Mouse (Mus musculus) ES-E14 (cell line): ENCODE results near the gene Ifi202b.
"Not testable (repeated sequence)": the region's sequence is repeated elsewhere in the genome, so short reads cannot be mapped to it uniquely, and the experiment has no call there.

Source experiments
- CHD2 ChIP-seq: IDR thresholded peaks from 2 replicates; pipeline ENCODE4 v1.6.1; 2014; ENCODE audit warnings: mild to moderate bottlenecking, low read depth, low read length, inconsistent platforms
- HCFC1 ChIP-seq: IDR thresholded peaks from 2 replicates; pipeline ENCODE4 v1.6.1; 2012; ENCODE audit warnings: low read length, inconsistent platforms, borderline replicate concordance; ENCODE audit not compliant: insufficient read depth
- MAFK ChIP-seq: IDR thresholded peaks from 2 replicates; pipeline ENCODE4 v1.6.1; 2014; ENCODE audit warnings: mild to moderate bottlenecking, low read depth, low read length, inconsistent platforms; ENCODE audit not compliant: insufficient read depth
- ZC3H11A ChIP-seq: IDR thresholded peaks from 2 replicates; pipeline ENCODE4 v1.6.1; 2012; ENCODE audit warnings: low read depth, mild to moderate bottlenecking, inconsistent platforms, low read length, borderline replicate concordance
- ZNF384 ChIP-seq: IDR thresholded peaks from 2 replicates; pipeline ENCODE4 v1.6.1; 2012; ENCODE audit warnings: low read depth, low read length, inconsistent platforms

- not testable (repeated sequence) for TF ChIP-seq HCFC1, ZNF384, ZC3H11A, MAFK, CHD2
Measured at GRCm38 (mm10) chr1:173961491-173961890, 21.1 kb downstream of the Ifi202b start.
